Mouse (Mus musculus): ENCODE data around the gene Fgfr2. TPM values are rescaled to one million over a fixed set of nuclear protein-coding genes. Genes with fewer than 3 reads are reported as not detected.
A peak's percentile ranks its signal among the peaks of the same experiment; 100 is the strongest.

Gene Fgfr2
- polyA plus RNA-seq (2012; rRNA removed), result 3.0 and 4.9 TPM in 2 replicates

- TF ChIP-seq CTCF (IDR thresholded peaks at IDR 0.05; ENCODE audit: control insufficient read depth, insufficient read depth, insufficient replicate concordance, low read depth, low read length) (no peak), POLR2A (IDR thresholded peaks at IDR 0.05; ENCODE audit: control insufficient read depth, low read depth, low read length) (no peak)
Observed at GRCm38 (mm10) chr7:133123244-133123998, at the start of gene Fgfr2. Fgfr2 (minus strand) TSS chr7:133123350.

DNA sequence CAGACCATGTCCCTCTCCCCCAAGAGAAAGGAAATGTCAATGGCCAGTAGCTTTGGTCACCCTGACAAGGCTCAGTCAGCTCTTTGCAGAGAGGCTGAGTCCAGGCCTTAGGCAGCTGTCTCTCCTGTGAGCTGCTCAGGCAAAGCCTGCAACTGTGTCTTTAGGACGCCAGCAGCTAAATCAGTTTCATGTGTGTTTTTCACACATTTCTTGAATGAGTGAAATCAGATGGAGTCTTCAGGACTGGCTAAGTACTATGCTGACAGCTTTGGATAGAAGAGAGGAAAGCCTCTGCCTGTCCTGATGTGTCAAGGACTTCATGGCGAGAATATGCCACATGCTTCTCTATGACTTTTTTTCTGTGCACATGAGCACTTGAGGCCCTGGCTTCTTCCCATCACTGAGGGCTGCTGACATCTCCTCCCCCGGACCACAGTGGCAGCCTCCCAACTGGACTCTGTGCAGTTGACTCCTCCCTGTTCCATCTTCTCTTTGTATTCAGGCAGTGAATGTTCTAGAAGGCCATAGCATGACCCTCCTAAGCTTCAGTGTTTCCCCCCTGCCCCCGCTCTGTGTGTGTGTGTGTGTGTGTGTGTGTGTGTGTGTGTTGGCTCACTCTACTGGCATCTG lies 48.4 kb upstream of the Fgfr2 start:
- no peaks in the 10 kb centered on the region for H3K27me3 ChIP-seq (ENCODE audit: control insufficient read depth, insufficient read depth, low read length)
- no peak overlapping the region for H3K27ac ChIP-seq (ENCODE audit: control insufficient read depth, insufficient read depth, low read depth, low read length)
- TF ChIP-seq CTCF (IDR thresholded peaks at IDR 0.05; ENCODE audit: control insufficient read depth, insufficient read depth, insufficient replicate concordance, low read depth, low read length) (no peak), POLR2A (IDR thresholded peaks at IDR 0.05; ENCODE audit: control insufficient read depth, low read depth, low read length) (no peak)
- H3K36me3 ChIP-seq (ENCODE audit: control insufficient read depth, insufficient read depth, low read length), result no peaks in the 10 kb centered on the region
- no peak overlapping the region for H3K4me3 ChIP-seq (ENCODE audit: control insufficient read depth, low read depth, low read length)
- peaks cover 7% of the 10 kb centered on the region for H3K4me1 ChIP-seq (ENCODE audit: control insufficient read depth, insufficient read depth, low read length)

More at GRCm38 (mm10) chr7:133123244-133123998, at the start of gene Fgfr2:
- Histone ChIP-seq H3K4me1 (ENCODE audit: control insufficient read depth, insufficient read depth, low read length) (peaks cover 21% of the 10 kb centered on the region), H3K27ac (ENCODE audit: control insufficient read depth, insufficient read depth, low read depth, low read length) (peak within 1 kb of the TSS; percentile 78), H3K4me3 (ENCODE audit: control insufficient read depth, low read depth, low read length) (peak within 1 kb of the TSS; percentile 90), H3K27me3 (ENCODE audit: control insufficient read depth, insufficient read depth, low read length) (0 out of 2 replicates have a peak, but pooled peaks cover 2% of the 10 kb centered on the region), H3K36me3 (ENCODE audit: control insufficient read depth, insufficient read depth, low read length) (no peaks in the 10 kb centered on the region)

DNA sequence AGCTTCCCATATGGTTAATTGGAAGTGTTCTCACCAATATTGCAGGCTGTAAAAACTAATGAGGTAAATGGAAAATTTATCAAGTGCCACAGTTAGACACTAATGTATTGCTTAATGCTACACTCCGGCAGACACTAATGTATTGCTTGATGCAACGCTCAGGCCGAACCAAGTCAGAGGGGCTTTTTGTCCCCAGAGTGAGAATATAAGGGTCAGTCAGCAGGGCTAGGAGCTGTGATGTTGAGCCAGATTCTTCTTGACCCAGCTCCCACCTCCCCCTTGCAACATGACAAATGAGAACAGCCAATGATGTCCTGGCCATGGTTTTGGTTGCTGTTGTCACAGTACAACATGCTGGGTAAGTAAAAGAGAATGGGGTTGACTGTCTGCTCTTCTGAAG lies 45.8 kb upstream of the Fgfr2 start:
- H3K36me3 ChIP-seq (ENCODE audit: control insufficient read depth, insufficient read depth, low read length), result no peaks in the 10 kb centered on the region
- TF ChIP-seq POLR2A (IDR thresholded peaks at IDR 0.05; ENCODE audit: control insufficient read depth, low read depth, low read length) (no peak), CTCF (IDR thresholded peaks at IDR 0.05; ENCODE audit: control insufficient read depth, insufficient read depth, insufficient replicate concordance, low read depth, low read length) (no peak)
- H3K4me1 ChIP-seq (ENCODE audit: control insufficient read depth, insufficient read depth, low read length), result peaks cover 2% of the 10 kb centered on the region; the same call in 1 of the 2 replicates
- no peaks in the 10 kb centered on the region for H3K27me3 ChIP-seq (ENCODE audit: control insufficient read depth, insufficient read depth, low read length)
- no peak overlapping the region for H3K4me3 ChIP-seq (ENCODE audit: control insufficient read depth, low read depth, low read length)
- no peak overlapping the region for H3K27ac ChIP-seq (ENCODE audit: control insufficient read depth, insufficient read depth, low read depth, low read length)

DNA sequence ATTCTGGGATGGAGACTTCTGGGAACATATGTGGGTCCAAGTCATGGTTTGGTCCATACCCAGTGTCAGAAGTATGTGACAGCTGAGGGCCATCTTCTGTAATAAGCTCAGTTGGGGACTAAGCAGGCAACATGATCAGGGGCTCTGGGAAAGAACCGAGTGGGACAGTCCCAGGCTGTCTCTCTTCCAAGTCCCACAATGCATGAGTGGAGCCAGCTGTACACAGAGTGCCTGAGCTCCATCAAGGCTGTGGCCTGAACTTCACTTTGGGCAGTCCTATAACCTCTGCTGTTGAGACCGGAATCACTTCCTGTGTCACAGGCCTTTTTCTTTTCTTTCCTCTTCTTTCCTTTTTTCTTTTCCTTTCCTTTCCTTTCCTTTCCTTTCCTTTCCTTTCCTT lies 44.8 kb upstream of the Fgfr2 start:
- Histone ChIP-seq H3K27me3 (ENCODE audit: control insufficient read depth, insufficient read depth, low read length) (no peaks in the 10 kb centered on the region), H3K4me3 (ENCODE audit: control insufficient read depth, low read depth, low read length) (no peak overlapping the region), H3K4me1 (ENCODE audit: control insufficient read depth, insufficient read depth, low read length) (peaks cover 2% of the 10 kb centered on the region; the same call in 1 of the 2 replicates), H3K27ac (ENCODE audit: control insufficient read depth, insufficient read depth, low read depth, low read length) (no peak overlapping the region), H3K36me3 (ENCODE audit: control insufficient read depth, insufficient read depth, low read length) (no peaks in the 10 kb centered on the region)
- TF ChIP-seq CTCF (IDR thresholded peaks at IDR 0.05; ENCODE audit: control insufficient read depth, insufficient read depth, insufficient replicate concordance, low read depth, low read length), result no peak
- TF ChIP-seq POLR2A (IDR thresholded peaks at IDR 0.05; ENCODE audit: control insufficient read depth, low read depth, low read length), result no peak

GRCm38 (mm10) chr7:133164770-133165169 lies 41.6 kb upstream of the Fgfr2 start:
- Histone ChIP-seq H3K27ac (ENCODE audit: control insufficient read depth, insufficient read depth, low read depth, low read length) (no peak overlapping the region), H3K4me1 (ENCODE audit: control insufficient read depth, insufficient read depth, low read length) (no peaks in the 10 kb centered on the region), H3K4me3 (ENCODE audit: control insufficient read depth, low read depth, low read length) (no peak overlapping the region), H3K27me3 (ENCODE audit: control insufficient read depth, insufficient read depth, low read length) (no peaks in the 10 kb centered on the region), H3K36me3 (ENCODE audit: control insufficient read depth, insufficient read depth, low read length) (no peaks in the 10 kb centered on the region)
- TF ChIP-seq CTCF (IDR thresholded peaks at IDR 0.05; ENCODE audit: control insufficient read depth, insufficient read depth, insufficient replicate concordance, low read depth, low read length) (no peak), POLR2A (IDR thresholded peaks at IDR 0.05; ENCODE audit: control insufficient read depth, low read depth, low read length) (no peak)

DNA sequence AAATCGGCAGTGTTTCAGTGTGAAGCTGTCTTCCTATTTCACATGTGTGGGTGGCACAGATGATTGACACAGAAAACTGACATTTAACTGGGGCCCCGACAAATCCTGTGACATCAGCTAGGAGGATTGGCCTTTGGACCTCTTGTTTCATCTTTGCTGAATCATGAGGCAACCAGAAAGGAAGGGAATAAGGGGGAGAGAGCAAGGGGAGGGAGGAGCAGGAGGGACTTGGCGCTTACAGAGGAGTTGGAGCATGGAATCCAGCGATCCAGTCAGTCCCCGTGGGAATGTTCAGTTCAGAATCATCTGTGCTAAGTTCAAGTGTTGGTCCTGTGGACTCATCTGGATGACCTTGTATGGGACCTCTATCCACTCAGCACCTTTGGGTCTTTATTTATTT lies 39.9 kb upstream of the Fgfr2 start:
- no peaks in the 10 kb centered on the region for H3K27me3 ChIP-seq (ENCODE audit: control insufficient read depth, insufficient read depth, low read length)
- H3K4me3 ChIP-seq (ENCODE audit: control insufficient read depth, low read depth, low read length), result no peak overlapping the region
- no peak for TF ChIP-seq CTCF (IDR thresholded peaks at IDR 0.05; ENCODE audit: control insufficient read depth, insufficient read depth, insufficient replicate concordance, low read depth, low read length)
- no peak for TF ChIP-seq POLR2A (IDR thresholded peaks at IDR 0.05; ENCODE audit: control insufficient read depth, low read depth, low read length)
- H3K36me3 ChIP-seq (ENCODE audit: control insufficient read depth, insufficient read depth, low read length), result no peaks in the 10 kb centered on the region
- H3K4me1 ChIP-seq (ENCODE audit: control insufficient read depth, insufficient read depth, low read length), result no peaks in the 10 kb centered on the region
- H3K27ac ChIP-seq (ENCODE audit: control insufficient read depth, insufficient read depth, low read depth, low read length), result no peak overlapping the region

DNA sequence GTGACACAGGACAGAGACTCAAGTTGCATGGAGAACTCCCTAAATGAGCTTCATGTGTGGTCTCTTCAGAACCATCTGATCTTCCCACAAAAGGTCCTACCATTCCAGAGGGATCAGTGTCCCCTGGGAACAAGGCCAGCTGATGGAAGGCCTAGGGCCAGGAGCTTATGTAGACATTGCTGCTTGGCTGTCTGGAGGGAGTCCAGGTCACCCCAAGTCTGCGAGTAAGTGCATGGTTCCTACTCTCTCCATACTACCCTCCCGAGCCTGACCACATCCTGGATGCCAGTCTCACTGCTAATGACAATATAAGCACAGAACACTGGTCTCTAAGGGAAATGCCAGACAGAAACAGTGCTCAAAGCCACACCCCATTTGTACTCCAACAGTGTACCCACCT lies 39.0 kb upstream of the Fgfr2 start:
- Histone ChIP-seq H3K4me3 (ENCODE audit: control insufficient read depth, low read depth, low read length) (no peak overlapping the region), H3K27me3 (ENCODE audit: control insufficient read depth, insufficient read depth, low read length) (no peaks in the 10 kb centered on the region), H3K27ac (ENCODE audit: control insufficient read depth, insufficient read depth, low read depth, low read length) (no peak overlapping the region), H3K36me3 (ENCODE audit: control insufficient read depth, insufficient read depth, low read length) (no peaks in the 10 kb centered on the region), H3K4me1 (ENCODE audit: control insufficient read depth, insufficient read depth, low read length) (no peaks in the 10 kb centered on the region)
- no peak for TF ChIP-seq CTCF (IDR thresholded peaks at IDR 0.05; ENCODE audit: control insufficient read depth, insufficient read depth, insufficient replicate concordance, low read depth, low read length)
- TF ChIP-seq POLR2A (IDR thresholded peaks at IDR 0.05; ENCODE audit: control insufficient read depth, low read depth, low read length), result no peak
